Mouse (Mus musculus): ENCODE results near the gene Vmn2r74. TPM values are rescaled to one million over a fixed set of nuclear protein-coding genes. Genes with fewer than 3 reads are reported as not detected.

Gene Vmn2r74
- polyA plus RNA-seq (2017; shearing (Covaris generic)) = under 1 TPM in 1 of 3 experiments, not detected in 2; 0.04 TPM

DNA sequence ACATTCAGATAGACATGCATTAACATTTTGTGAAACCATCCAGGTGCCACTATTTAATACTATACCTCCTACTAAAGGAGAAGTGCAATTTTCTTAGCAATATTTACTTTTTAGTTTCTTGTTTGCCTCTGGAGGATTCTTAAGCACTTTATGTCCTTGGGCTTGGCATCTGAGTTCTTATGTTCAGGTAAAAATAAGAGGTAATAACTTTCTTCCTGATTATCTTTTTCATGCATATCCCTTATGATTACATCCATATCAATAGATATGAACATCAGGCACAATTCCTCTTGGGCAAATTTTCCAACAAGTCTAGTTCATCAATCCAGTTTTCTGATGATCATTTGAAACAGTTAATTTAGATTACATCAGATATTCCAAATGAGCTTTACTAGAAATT lies at the start of gene Vmn2r74:
Vmn2r74 (minus strand) TSS at position 101 of the 400 bp plus-strand sequence.
- no peak for ATAC-seq

DNA sequence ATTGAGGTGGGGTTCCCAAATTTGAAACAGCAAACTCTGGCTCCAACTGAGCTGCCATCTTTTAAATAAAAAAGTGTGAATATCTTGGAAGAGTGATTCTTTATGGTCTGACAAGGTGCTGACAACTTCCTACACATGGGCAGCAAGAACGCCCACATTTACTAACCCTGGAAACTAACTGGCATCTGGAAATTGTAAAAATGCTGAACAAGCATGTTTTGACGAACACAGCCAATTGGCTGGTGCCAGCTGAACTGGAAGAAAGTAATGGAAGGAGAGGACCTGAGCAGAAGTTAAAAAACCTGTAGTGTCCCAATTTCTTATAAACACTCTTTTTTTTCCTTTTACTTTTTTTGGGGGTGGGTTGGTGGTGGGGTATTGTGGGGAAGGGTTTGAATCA lies 46.1 kb upstream of the Vmn2r74 start:
- no peak for ATAC-seq

Other genes starting within 250 kb of the Vmn2r74 start
- gene Vmn2r72, start 206.5 kb downstream of the Vmn2r74 start, polyA plus RNA-seq (2017; shearing (Covaris generic)) = not detected
- gene Vmn2r73, start 85.4 kb downstream of the Vmn2r74 start, polyA plus RNA-seq (2017; shearing (Covaris generic)) = not detected
- not detected for gene Vmn2r75, start 210.1 kb upstream of the Vmn2r74 start, polyA plus RNA-seq (2017; shearing (Covaris generic))